Mouse (Mus musculus): ENCODE results near the gene Map7d1. TPM values are rescaled to one million over a fixed set of nuclear protein-coding genes. Genes with fewer than 3 reads are reported as not detected.
A peak's percentile ranks its signal among the peaks of the same experiment; 100 is the strongest.

The Map7d1 gene
- polyA plus RNA-seq, 1 experiment from 2014 or later: 40.8 TPM

- Histone ChIP-seq H3K9ac (peak within 1 kb of the TSS; percentile 87), H3K9me3 (no peaks in the 10 kb centered on the region), H3K4me2 (peak within 1 kb of the TSS; percentile 81), H3K4me3 (peak within 1 kb of the TSS; percentile 66), H3K27ac (peak within 1 kb of the TSS; percentile 97), H3K4me1 (peaks cover 50% of the 10 kb centered on the region), H3K36me3 (no peaks in the 10 kb centered on the region), H3K27me3 (no peaks in the 10 kb centered on the region)
- WGBS: under 1% methylated on average over 46 of the region's 46 CpGs
- ATAC-seq (ENCODE audit: borderline replicate concordance, extremely low read depth, low FRiP score, low TSS enrichment): peak; percentile 89
These were observed 6.1 kb upstream of the Map7d1 start, which contains the start of gene Trappc3 for GRCm38 (mm10) chr4:126262119-126262807. Gene Trappc3, plus strand, starts transcription at chr4:126262325.

- peaks cover 56% of the 10 kb centered on the region for H3K4me1 ChIP-seq
- H3K4me2 ChIP-seq: peak overlapping the region; percentile 25; the same call in 1 of the 2 replicates
- H3K27ac ChIP-seq: no peak overlapping the region; the same call in 1 of the 2 replicates
- no peaks in the 10 kb centered on the region for H3K9me3 ChIP-seq
- no peak overlapping the region for H3K9ac ChIP-seq
- H3K27me3 ChIP-seq: no peaks in the 10 kb centered on the region
- no peak for ATAC-seq (ENCODE audit: borderline replicate concordance, extremely low read depth, low FRiP score, low TSS enrichment)
- no peak overlapping the region for H3K4me3 ChIP-seq
- WGBS: 38% methylated on average over 7 of the region's 7 CpGs
- no peaks in the 10 kb centered on the region for H3K36me3 ChIP-seq
These were observed 5.5 kb upstream of the Map7d1 start for GRCm38 (mm10) chr4:126261675-126262074.

DNA sequence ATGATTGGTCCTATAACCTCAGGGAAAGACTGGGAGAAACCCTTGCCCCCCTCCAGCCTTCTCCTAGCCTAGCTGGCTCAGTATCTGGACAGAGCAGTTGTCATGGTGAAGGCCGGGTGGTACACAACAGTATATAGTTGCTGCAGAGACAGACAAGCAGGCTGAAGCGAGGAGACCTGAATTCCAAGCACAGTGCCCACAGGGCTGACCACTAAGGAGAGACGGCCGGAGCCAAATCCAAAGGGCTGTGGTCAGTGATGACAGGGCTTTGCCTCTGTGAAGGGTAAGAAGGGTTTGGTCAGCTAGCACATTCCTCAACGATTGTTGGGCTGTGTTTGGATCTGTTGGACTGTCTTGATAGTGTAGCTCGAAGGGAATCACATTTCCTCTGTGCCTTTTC lies 5.1 kb upstream of the Map7d1 start:
- no peaks in the 10 kb centered on the region for H3K36me3 ChIP-seq
- no peaks in the 10 kb centered on the region for H3K9me3 ChIP-seq
- peaks cover 56% of the 10 kb centered on the region for H3K4me1 ChIP-seq
- H3K27ac ChIP-seq: peak overlapping the region; percentile 97
- H3K9ac ChIP-seq: no peak overlapping the region
- WGBS: 73% methylated on average over 6 of the region's 6 CpGs
- H3K4me2 ChIP-seq: peak overlapping the region; percentile 53
- H3K4me3 ChIP-seq: 0 out of 2 replicates have a peak overlapping the region, but pooled peaks have one; percentile 4
- ATAC-seq (ENCODE audit: borderline replicate concordance, extremely low read depth, low FRiP score, low TSS enrichment): no peak
- H3K27me3 ChIP-seq: no peaks in the 10 kb centered on the region

GRCm38 (mm10) chr4:126260520-126261201 lies 4.5 kb upstream of the Map7d1 start:
- H3K27ac ChIP-seq: peak overlapping the region; percentile 97
- H3K4me2 ChIP-seq: peak overlapping the region; percentile 53
- H3K4me3 ChIP-seq: 0 out of 2 replicates have a peak overlapping the region, but pooled peaks have one; percentile 4
- H3K4me1 ChIP-seq: peaks cover 56% of the 10 kb centered on the region
- H3K27me3 ChIP-seq: no peaks in the 10 kb centered on the region
- WGBS: 7% methylated on average over 10 of the region's 10 CpGs
- H3K9ac ChIP-seq: peak overlapping the region; percentile 13; the same call in 1 of the 2 replicates
- ATAC-seq (ENCODE audit: borderline replicate concordance, extremely low read depth, low FRiP score, low TSS enrichment): peak; percentile 35; the same call in 1 of the 2 replicates
- H3K9me3 ChIP-seq: no peaks in the 10 kb centered on the region
- no peaks in the 10 kb centered on the region for H3K36me3 ChIP-seq

DNA sequence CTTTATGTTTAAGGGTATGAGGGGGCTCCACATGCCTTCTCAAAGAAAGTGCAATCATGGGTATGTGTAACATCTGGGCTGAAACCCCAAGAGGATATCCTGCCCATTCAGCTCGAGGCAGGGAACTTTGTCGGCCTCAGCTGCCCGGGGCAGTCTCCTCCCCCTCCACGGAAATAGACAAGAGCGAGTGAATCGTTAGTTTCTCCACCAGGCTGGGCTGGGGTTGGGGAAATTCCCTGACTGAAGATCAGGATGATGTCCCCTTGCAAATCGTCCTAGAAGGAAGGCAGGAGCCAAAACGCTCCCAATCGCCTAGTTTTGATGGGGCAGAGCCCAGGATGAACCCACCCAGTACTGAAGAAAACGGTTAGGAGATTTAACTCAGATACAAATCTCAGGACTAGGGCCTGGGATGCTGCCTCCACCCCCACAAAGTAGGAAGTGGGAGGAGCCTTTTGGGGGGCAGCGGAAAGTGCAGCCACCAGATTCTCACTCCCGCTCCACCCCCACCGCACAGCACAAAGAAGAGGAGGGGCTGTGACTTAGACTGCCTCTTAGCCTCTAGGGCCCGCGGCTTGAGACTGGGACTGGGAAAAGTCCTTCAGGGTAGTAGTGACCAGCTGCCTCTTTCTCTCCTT lies 3.5 kb upstream of the Map7d1 start:
- H3K36me3 ChIP-seq: no peaks in the 10 kb centered on the region
- H3K27ac ChIP-seq: peak overlapping the region; percentile 97
- H3K4me2 ChIP-seq: peak overlapping the region; percentile 53
- peak; percentile 23 for ATAC-seq (ENCODE audit: borderline replicate concordance, extremely low read depth, low FRiP score, low TSS enrichment)
- H3K27me3 ChIP-seq: no peaks in the 10 kb centered on the region
- no peaks in the 10 kb centered on the region for H3K9me3 ChIP-seq
- 4% methylated on average over 15 of the region's 15 CpGs for WGBS
- peak overlapping the region; percentile 38 for H3K9ac ChIP-seq
- peaks cover 59% of the 10 kb centered on the region for H3K4me1 ChIP-seq
- H3K4me3 ChIP-seq: peak overlapping the region; percentile 22; the same call in 1 of the 2 replicates

- Histone ChIP-seq H3K9ac (0 out of 2 replicates have a peak overlapping the region, but pooled peaks have one; percentile 38), H3K9me3 (no peaks in the 10 kb centered on the region), H3K4me2 (peak overlapping the region; percentile 53), H3K4me1 (peaks cover 65% of the 10 kb centered on the region), H3K27ac (peak overlapping the region; percentile 97), H3K27me3 (no peaks in the 10 kb centered on the region), H3K36me3 (no peaks in the 10 kb centered on the region), H3K4me3 (0 out of 2 replicates have a peak overlapping the region, but pooled peaks have one; percentile 22)
- WGBS: 25% methylated on average over 3 of the region's 3 CpGs
- ATAC-seq (ENCODE audit: borderline replicate concordance, extremely low read depth, low FRiP score, low TSS enrichment): no peak
These were observed 2.9 kb upstream of the Map7d1 start for GRCm38 (mm10) chr4:126259063-126259462.

DNA sequence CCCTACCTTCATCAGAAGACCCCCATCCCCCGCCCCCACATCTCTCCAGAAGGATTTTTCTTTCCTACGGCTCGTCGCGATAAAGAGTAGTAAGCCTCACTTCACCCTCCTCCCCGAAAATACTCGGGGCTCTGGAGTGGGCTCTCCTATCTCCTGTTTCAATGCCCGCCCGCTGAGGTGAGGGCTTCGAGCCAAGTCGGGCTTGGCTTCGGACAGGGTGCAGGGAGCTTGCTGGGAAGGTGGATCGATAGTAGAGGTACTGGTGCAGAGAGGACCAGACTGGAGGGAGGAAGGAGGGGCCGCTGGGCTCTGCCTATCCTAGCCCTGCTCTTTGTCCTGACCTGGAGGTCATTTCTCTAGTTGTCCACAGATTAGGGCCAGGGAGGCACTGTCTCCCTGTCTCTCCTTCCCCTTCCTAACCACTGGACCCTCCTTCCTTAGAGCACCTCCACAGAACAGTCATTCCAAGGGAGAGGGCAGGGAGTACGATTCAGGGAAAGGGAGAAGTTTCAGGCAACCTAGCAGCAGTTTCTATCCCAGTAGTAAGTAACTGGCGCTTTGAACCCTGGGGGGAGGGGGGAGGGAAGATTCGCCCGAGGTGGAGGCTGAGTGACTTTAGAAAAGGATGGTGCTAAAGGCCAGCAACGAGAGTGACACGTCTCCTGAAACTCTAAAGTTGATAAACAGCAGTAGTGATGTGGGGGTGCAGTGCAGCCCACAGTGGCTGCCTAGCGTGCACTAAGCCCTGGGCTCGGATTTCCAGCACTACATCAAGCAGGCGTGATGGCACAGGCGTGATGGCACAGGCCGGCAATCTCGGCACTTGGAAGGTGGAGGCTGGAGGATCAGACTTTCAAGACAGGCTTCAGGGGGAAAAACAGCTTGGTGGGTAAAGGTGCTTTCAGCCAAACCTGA lies 1.1 kb upstream of the Map7d1 start:
- no peaks in the 10 kb centered on the region for H3K36me3 ChIP-seq
- H3K27ac ChIP-seq: peak overlapping the region; percentile 94
- no peaks in the 10 kb centered on the region for H3K9me3 ChIP-seq
- peak overlapping the region; percentile 98 for H3K9ac ChIP-seq
- H3K27me3 ChIP-seq: no peaks in the 10 kb centered on the region
- no peak for ATAC-seq (ENCODE audit: borderline replicate concordance, extremely low read depth, low FRiP score, low TSS enrichment)
- 5% methylated on average over 26 of the region's 26 CpGs for WGBS
- peak overlapping the region; percentile 97 for H3K4me3 ChIP-seq
- H3K4me1 ChIP-seq: peaks cover 73% of the 10 kb centered on the region
- peak overlapping the region; percentile 91 for H3K4me2 ChIP-seq

GRCm38 (mm10) chr4:126255113-126256001 lies 786 bp downstream of the Map7d1 start:
- WGBS: under 1% methylated on average over 50 of the region's 50 CpGs
- no peaks in the 10 kb centered on the region for H3K36me3 ChIP-seq
- H3K4me1 ChIP-seq: peaks cover 74% of the 10 kb centered on the region
- peak; percentile 7; the same call in 1 of the 2 replicates for ATAC-seq (ENCODE audit: borderline replicate concordance, extremely low read depth, low FRiP score, low TSS enrichment)
- H3K9ac ChIP-seq: peak overlapping the region; percentile 98
- H3K4me2 ChIP-seq: peak overlapping the region; percentile 91
- H3K27me3 ChIP-seq: no peaks in the 10 kb centered on the region
- H3K27ac ChIP-seq: peak overlapping the region; percentile 94
- H3K9me3 ChIP-seq: no peaks in the 10 kb centered on the region
- H3K4me3 ChIP-seq: peak overlapping the region; percentile 97

DNA sequence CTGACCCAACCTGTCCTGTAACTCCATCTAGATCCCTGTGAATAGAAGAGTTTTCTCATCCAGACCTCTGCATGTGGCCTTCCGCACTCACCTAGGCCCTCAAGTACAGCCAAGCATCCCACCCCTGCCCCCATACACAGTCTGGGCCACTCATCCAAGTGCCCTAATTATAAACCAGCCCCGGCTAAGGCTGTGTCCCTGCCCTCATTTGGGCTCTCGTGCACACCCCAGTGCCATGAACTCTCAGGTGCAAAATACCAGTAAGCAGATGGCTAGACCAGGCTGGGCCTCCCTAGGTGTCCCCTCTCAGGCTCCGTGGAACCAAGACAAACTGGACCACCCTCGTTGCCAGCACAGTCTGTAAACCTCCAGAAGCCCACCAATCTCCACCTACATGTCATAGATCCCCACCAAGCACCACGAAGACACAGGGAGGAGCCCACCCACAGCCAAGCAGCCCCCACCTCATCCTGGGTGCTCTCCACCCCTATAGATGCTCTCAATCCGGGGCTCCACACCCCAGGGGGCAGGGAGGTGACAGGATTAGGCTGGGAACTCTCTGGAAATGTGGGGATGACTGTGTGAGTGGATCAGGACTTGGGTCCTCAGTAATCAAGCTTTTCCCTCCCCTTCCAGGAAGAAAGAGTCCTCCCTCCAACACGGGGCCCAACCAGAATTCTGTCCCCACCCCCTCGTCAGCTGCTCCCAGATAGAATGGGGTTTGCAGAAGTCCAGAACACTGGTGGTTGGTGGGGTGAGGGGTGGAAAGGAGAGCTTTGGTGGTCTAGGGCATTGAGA lies 1.6 kb downstream of the Map7d1 start:
- ATAC-seq (ENCODE audit: borderline replicate concordance, extremely low read depth, low FRiP score, low TSS enrichment): no peak
- H3K4me3 ChIP-seq: peak overlapping the region; percentile 97
- H3K36me3 ChIP-seq: no peaks in the 10 kb centered on the region
- H3K9ac ChIP-seq: peak overlapping the region; percentile 98
- H3K27me3 ChIP-seq: no peaks in the 10 kb centered on the region
- peak overlapping the region; percentile 91 for H3K4me2 ChIP-seq
- peaks cover 65% of the 10 kb centered on the region for H3K4me1 ChIP-seq
- WGBS: 16% methylated on average over 9 of the region's 9 CpGs
- H3K9me3 ChIP-seq: no peaks in the 10 kb centered on the region
- peak overlapping the region; percentile 94 for H3K27ac ChIP-seq

All from lung, embryonic 15.5 days (tissue).